Mouse (Mus musculus) forebrain, embryonic 13.5 days (tissue): ENCODE measurements around the gene Sall4. TPM values are rescaled to one million over a fixed set of nuclear protein-coding genes. Genes with fewer than 3 reads are reported as not detected.
A peak's percentile ranks its signal among the peaks of the same experiment; 100 is the strongest.
"Not testable (repeated sequence)": the region's sequence is repeated elsewhere in the genome, so short reads cannot be mapped to it uniquely, and the experiment has no call there.

Experiments
- ATAC-seq: fragments of 200-750 bp; cut with Nextera tagmentation; 2 replicates; pipeline ENCODE4 v1.8.0; 2017
- H3K27ac ChIP-seq: fragments of 300-500 bp; sonication (generic); 2 replicates; pipeline ENCODE4 v1.5.1; 2015; ENCODE audit warnings: inconsistent platforms, mild to moderate bottlenecking, moderate library complexity
- H3K27me3 ChIP-seq: fragments of 300-500 bp; sonication (generic); 2 replicates; pipeline ENCODE4 v1.6.1; 2015; ENCODE audit warnings: mild to moderate bottlenecking, inconsistent platforms
- H3K36me3 ChIP-seq: fragments of 300-500 bp; sonication (generic); 2 replicates; pipeline ENCODE4 v1.6.1; 2015; ENCODE audit warnings: mild to moderate bottlenecking, inconsistent platforms; ENCODE audit not compliant: poor library complexity, severe bottlenecking
- H3K4me1 ChIP-seq: fragments of 300-500 bp; sonication (generic); 2 replicates; pipeline ENCODE4 v1.6.1; 2015; ENCODE audit warnings: inconsistent platforms
- H3K4me2 ChIP-seq: fragments of 300-500 bp; sonication (generic); 2 replicates; pipeline ENCODE4 v1.6.1; 2015; ENCODE audit warnings: inconsistent platforms, mild to moderate bottlenecking, moderate library complexity
- H3K4me3 ChIP-seq: fragments of 300-500 bp; sonication (generic); 2 replicates; pipeline ENCODE4 v1.5.1; 2015; ENCODE audit warnings: mild to moderate bottlenecking, inconsistent platforms
- H3K9ac ChIP-seq: fragments of 300-500 bp; sonication (generic); 2 replicates; pipeline ENCODE4 v1.6.1; 2015; ENCODE audit warnings: mild to moderate bottlenecking, inconsistent platforms
- H3K9me3 ChIP-seq: fragments of 300-500 bp; sonication (generic); replicated peaks from 2 replicates; pipeline ENCODE4 v1.6.1; 2016; ENCODE audit warnings: inconsistent platforms
- WGBS: fragments of 180-500 bp; shearing (Covaris S2); methylation state at CpG from one replicate; pipeline ENCODE4 v1.1.7; 2015; 5-methylcytosine and 5-hydroxymethylcytosine counted together
- polyA plus RNA-seq: library from polyadenylated mRNA; unstranded; fragments of >200 nt; fragmentation: Nextera tagmentation; extraction: Ambion mirVana; gene quantifications from 2 replicates; pipeline ENCODE4 v1.2.1, GENCODE M21; 2015

Sall4 gene
- polyA plus RNA-seq, 1 experiment from 2014 or later: 2.3 TPM

DNA sequence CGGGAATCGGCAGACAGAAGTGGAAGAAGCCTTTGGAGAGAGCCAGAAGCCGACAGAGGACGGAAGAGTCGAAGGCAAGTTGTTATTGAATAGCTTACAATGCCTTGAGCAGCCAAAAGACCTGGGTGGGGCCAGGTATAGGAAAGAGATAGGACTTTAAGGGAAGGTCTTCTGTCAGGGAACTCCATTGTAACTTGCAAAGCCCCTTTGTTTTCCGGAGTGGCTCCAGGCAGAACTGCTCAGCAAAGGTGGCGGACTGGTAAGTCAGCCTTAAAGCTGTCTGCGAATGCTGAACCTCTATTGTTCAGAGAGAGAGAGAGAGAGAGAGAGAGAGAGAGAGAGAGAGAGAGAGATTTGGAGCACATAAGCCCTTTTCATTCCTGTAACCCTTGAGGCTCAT, 1.5 kb upstream of the Sall4 start:
- Histone ChIP-seq H3K27me3 (peaks cover 56% of the 10 kb centered on the region), H3K27ac (no peak overlapping the region), H3K36me3 (no peaks in the 10 kb centered on the region), H3K4me2 (no peak overlapping the region), H3K9me3 (no peaks in the 10 kb centered on the region), H3K9ac (no peak overlapping the region), H3K4me1 (peaks cover 29% of the 10 kb centered on the region), H3K4me3 (no peak overlapping the region)
- 27% methylated on average over 8 of the region's 8 CpGs for WGBS
- ATAC-seq: no peak

DNA sequence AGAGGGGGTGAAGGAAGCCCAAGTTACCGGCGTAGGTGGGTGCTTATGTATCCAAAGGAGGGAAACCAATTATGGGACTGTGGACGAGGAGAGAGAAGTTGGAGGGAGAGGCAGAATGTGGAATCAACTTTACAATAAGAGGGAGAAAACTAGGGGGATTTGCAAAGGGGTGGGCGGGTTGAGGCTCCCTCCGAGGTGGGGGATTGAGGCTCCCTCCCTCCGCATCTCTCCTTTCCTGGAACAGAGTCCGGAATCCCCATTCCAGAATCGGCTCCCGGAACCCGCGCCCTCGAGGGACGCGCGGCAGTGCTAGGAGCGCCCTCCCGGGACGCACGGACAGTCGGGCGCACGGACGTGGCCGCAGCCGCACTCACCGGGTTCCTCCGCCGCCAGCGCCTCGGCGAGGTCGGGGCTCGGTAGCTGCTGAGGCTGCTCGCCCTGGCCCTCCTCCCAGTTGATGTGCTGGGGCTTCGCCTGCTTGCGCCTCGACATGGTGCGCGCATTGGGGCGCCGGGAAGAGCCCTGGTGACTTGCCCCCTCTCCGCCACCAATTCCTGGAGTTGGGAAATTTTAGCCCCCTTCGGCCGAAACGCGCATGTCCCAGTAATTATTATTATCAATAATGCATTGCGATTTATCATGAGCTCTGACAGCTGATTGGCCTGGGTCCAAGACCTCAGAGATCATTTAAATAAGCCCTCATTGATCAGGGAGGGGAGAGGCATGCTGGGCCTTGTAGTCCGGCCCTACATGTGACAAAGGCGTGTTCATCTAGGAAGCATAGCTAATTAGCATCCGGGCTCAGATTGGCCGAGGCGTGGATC, 993 bp downstream of the Sall4 start:
- peaks cover 66% of the 10 kb centered on the region for H3K27me3 ChIP-seq

DNA sequence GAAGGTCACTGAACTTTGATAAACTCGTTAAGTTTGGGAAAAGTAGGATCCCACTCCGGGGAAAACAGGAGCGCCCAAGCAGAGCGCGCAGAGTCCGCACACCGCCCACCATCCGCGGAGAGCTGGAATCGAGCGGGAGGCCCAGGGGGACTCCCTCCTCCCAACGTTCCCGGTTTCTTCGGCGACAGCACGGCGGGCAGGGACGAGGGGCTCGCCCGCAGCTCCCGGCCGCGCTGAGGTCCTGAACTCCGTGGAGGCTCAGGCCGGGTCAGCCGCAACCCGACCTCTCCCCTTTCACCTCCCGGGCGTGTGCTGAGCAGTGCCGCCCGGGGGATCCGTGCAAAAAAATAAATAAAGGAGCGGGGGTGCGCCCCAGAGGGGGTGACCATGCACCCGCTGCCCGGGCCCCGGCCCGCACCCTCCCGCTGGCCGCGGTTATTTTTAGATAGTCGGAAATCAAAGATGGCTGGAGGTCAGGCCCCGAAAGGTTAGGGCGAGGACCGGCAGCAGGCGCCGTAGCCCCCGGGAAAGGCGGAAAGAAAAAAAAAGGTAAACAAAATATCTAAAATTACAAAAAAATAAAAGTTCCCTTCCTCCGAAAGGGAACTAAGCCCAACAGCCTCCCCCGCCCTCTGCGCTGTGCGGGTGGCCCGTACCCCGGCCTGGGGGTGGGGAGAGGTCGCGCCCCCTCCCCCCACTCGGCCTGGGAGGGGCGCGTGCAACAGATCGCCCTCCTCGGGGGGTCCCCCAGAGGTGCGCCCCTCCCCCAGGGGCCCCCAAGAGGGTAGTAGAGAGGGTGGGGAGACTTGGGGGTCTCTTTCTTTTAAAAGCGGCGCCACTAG, 1.8 kb downstream of the Sall4 start:
- WGBS: under 1% methylated on average over 58 of the region's 65 CpGs
- Histone ChIP-seq H3K27ac (peak overlapping the region; percentile 76), H3K4me3 (peak overlapping the region; percentile 56), H3K9ac (peak overlapping the region; percentile 76), H3K27me3 (peaks cover 66% of the 10 kb centered on the region), H3K9me3 (no peaks in the 10 kb centered on the region), H3K36me3 (no peaks in the 10 kb centered on the region), H3K4me2 (peak overlapping the region; percentile 91), H3K4me1 (peaks cover 51% of the 10 kb centered on the region)
- peak; percentile 30; the same call in 1 of the 2 replicates for ATAC-seq

More for the DNA sequence above, 993 bp downstream of the Sall4 start:
- H3K4me3 ChIP-seq: peak overlapping the region; percentile 56
- no peaks in the 10 kb centered on the region for H3K36me3 ChIP-seq
- H3K9ac ChIP-seq: peak overlapping the region; percentile 76
- H3K4me1 ChIP-seq: peaks cover 51% of the 10 kb centered on the region
- H3K27ac ChIP-seq: peak overlapping the region; percentile 76; the same call in 1 of the 2 replicates
- WGBS: under 1% methylated on average over 44 of the region's 52 CpGs
- peak overlapping the region; percentile 91 for H3K4me2 ChIP-seq
- H3K9me3 ChIP-seq: no peaks in the 10 kb centered on the region
- peak; percentile 76; the same call in 1 of the 2 replicates for ATAC-seq

- peak overlapping the region; percentile 91 for H3K4me2 ChIP-seq
- no peaks in the 10 kb centered on the region for H3K9me3 ChIP-seq
- H3K27ac ChIP-seq: peak overlapping the region; percentile 76
- peaks cover 64% of the 10 kb centered on the region for H3K27me3 ChIP-seq
- H3K4me3 ChIP-seq: peak overlapping the region; percentile 56
- peak overlapping the region; percentile 76 for H3K9ac ChIP-seq
- peaks cover 51% of the 10 kb centered on the region for H3K4me1 ChIP-seq
- no peaks in the 10 kb centered on the region for H3K36me3 ChIP-seq
- peak; percentile 55; the same call in 1 of the 2 replicates for ATAC-seq
- 1% methylated on average over 32 of the region's 32 CpGs for WGBS
These were observed 2.6 kb downstream of the Sall4 start for GRCm38 (mm10) chr2:168765065-168765681.

DNA sequence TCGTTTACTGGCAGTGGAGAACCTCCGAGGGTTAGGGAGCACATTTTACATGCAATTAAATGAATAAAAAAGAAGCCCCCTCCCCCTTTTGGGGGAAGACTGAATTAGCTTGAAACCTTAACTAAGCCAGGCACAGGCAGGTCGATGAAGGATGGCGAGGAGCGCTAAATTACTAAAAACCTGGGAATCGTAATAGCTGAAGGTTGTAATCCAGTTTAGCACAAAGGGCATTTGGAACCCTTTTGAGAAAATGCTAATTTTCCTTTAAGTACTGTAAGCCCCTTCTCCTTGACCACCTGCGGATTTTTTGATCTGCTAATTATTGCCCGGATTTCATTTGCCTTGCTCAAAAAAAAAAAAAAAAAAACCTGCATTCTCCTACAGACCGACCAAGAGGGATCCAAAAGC, 3.3 kb downstream of the Sall4 start:
- peak; percentile 19; the same call in 1 of the 2 replicates for ATAC-seq
- Histone ChIP-seq H3K27ac (no peak overlapping the region), H3K36me3 (no peaks in the 10 kb centered on the region), H3K27me3 (peaks cover 57% of the 10 kb centered on the region), H3K9me3 (no peaks in the 10 kb centered on the region), H3K9ac (peak overlapping the region; percentile 34; the same call in 1 of the 2 replicates), H3K4me2 (peak overlapping the region; percentile 91), H3K4me1 (peaks cover 51% of the 10 kb centered on the region), H3K4me3 (peak overlapping the region; percentile 56)
- 3% methylated on average over 9 of the region's 9 CpGs for WGBS

DNA sequence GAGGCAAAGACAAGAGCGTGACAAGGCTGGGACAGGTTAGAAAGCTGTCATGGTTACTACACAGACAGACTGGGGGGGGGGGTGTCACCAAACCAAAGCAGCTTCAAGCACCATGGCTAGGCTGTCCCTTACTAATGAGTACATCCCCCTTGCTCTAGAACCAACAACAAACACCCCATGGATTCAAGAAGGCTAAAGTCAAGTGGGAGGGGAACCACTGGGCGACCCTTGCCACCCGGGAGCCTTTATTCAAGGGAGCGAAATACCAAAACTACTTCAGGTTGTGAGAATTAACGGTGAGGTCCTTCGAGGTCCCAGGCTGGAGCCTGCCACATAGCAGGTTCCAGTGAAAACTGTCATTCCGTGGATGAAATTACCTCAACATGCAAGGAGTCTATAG, 4.0 kb downstream of the Sall4 start:
- peaks cover 52% of the 10 kb centered on the region for H3K27me3 ChIP-seq
- WGBS: 5% methylated on average over 7 of the region's 7 CpGs

DNA sequence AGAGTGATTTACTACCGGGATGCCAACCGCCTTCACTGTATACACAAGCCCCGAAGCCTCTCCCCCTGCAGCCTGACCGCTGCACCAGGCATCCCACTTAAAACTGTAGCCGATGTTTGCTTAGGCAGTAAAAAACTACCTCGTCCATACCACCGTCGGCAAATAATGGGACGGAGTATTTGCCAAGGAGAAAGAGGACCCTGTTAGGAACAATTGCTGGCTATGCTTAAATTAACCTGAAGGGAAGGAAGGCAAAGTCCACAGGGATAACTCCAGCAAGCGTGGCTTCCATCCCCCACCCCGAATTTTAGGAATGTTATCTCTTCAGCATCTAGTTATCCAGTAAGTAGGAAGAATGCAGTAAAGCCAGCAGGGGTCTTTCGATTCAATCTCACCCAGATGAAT, 5.3 kb downstream of the Sall4 start:
- peak overlapping the region; percentile 25 for H3K4me3 ChIP-seq
- under 1% methylated on average over 12 of the region's 12 CpGs for WGBS
- H3K27ac ChIP-seq: no peak overlapping the region
- H3K4me1 ChIP-seq: peaks cover 51% of the 10 kb centered on the region
- peak overlapping the region; percentile 52 for H3K9ac ChIP-seq
- no peaks in the 10 kb centered on the region for H3K36me3 ChIP-seq
- no peak for ATAC-seq
- H3K4me2 ChIP-seq: peak overlapping the region; percentile 55
- no peaks in the 10 kb centered on the region for H3K9me3 ChIP-seq
- peaks cover 38% of the 10 kb centered on the region for H3K27me3 ChIP-seq

More for the DNA sequence above, 4.0 kb downstream of the Sall4 start:
- Histone ChIP-seq H3K4me3 (peak overlapping the region; percentile 21), H3K9ac (peak overlapping the region; percentile 34), H3K4me2 (peak overlapping the region; percentile 91), H3K27ac (peak overlapping the region; percentile 25; the same call in 1 of the 2 replicates), H3K4me1 (peaks cover 51% of the 10 kb centered on the region), H3K9me3 (no peaks in the 10 kb centered on the region), H3K36me3 (no peaks in the 10 kb centered on the region)
- ATAC-seq: no peak

DNA sequence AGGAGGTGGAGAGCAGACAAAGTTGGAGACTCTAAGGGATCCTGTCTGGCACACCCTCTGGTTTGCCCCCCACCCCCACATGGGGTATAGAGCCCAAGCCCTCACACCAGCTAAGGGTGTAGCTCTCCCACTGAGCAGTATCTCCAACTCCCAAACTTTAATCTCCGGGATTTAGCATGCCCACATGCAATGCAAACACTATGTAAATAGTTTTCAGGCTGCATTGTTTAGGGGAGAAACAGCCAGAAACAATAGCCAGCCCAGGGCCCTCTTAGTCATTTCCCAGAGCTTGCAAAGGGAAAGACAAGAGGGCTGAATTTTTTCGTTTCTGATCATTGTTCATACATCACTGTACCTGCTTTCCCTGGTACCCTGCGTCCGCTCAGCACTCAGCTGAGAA, 5.8 kb downstream of the Sall4 start:
- no peak overlapping the region for H3K27ac ChIP-seq
- 4% methylated on average over 4 of the region's 4 CpGs for WGBS
- H3K27me3 ChIP-seq: peaks cover 34% of the 10 kb centered on the region
- H3K4me3 ChIP-seq: peak overlapping the region; percentile 25; the same call in 1 of the 2 replicates
- no peaks in the 10 kb centered on the region for H3K36me3 ChIP-seq
- H3K9me3 ChIP-seq: no peaks in the 10 kb centered on the region
- peak overlapping the region; percentile 55 for H3K4me2 ChIP-seq
- no peak for ATAC-seq
- H3K4me1 ChIP-seq: peaks cover 49% of the 10 kb centered on the region
- H3K9ac ChIP-seq: peak overlapping the region; percentile 52; the same call in 1 of the 2 replicates

- no peak overlapping the region for H3K9ac ChIP-seq
- no peaks in the 10 kb centered on the region for H3K9me3 ChIP-seq
- no peak for ATAC-seq
- H3K4me2 ChIP-seq: no peak overlapping the region
- WGBS: 87% methylated on average over 9 of the region's 9 CpGs
- peaks cover 3% of the 10 kb centered on the region for H3K36me3 ChIP-seq
- H3K4me1 ChIP-seq: peaks cover 41% of the 10 kb centered on the region
- no peak overlapping the region for H3K4me3 ChIP-seq
- H3K27me3 ChIP-seq: peaks cover 26% of the 10 kb centered on the region
- no peak overlapping the region for H3K27ac ChIP-seq
These were observed 6.6 kb downstream of the Sall4 start for GRCm38 (mm10) chr2:168761141-168761540.

DNA sequence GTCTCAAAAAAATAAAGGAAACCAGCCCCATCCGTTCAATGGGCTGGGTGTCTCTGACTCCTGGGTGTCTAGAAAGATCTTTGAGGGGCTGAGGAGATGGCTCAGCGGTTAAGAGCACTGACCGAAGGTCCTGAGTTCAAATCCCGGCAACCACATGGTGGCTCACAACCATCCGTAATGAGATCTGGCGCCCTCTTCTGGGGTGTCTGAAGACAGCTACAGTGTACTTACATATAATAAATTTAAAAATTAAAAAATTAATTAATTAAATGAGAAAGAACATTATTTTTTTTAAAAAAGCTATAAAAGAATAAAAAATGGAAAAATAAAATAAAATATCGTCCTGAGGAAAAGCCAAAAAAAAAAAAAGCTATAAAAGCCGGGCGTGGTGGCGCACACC, 23.3 kb downstream of the Sall4 start:
- not testable (repeated sequence) for H3K36me3 ChIP-seq, ATAC-seq, H3K4me2 ChIP-seq, H3K4me1 ChIP-seq, H3K9me3 ChIP-seq, H3K9ac ChIP-seq, H3K27ac ChIP-seq, H3K4me3 ChIP-seq, H3K27me3 ChIP-seq
- 88% methylated on average over 10 of the region's 10 CpGs for WGBS

GRCm38 (mm10) chr2:168742649-168743048, 25.1 kb downstream of the Sall4 start:
- no peaks in the 10 kb centered on the region; the same call in 1 of the 2 replicates for H3K36me3 ChIP-seq
- 25% methylated on average over 7 of the region's 7 CpGs for WGBS
- H3K4me1 ChIP-seq: peaks cover 10% of the 10 kb centered on the region; the same call in 1 of the 2 replicates
- peak overlapping the region; percentile 93; the same call in 1 of the 2 replicates for H3K9ac ChIP-seq
- H3K27ac ChIP-seq: 0 out of 2 replicates have a peak overlapping the region, but pooled peaks have one; percentile 89
- no peaks in the 10 kb centered on the region for H3K27me3 ChIP-seq
- H3K4me3 ChIP-seq: peak overlapping the region; percentile 89; the same call in 1 of the 2 replicates
- H3K4me2 ChIP-seq: peak overlapping the region; percentile 71
- H3K9me3 ChIP-seq: no peaks in the 10 kb centered on the region
- ATAC-seq: no peak
